Mouse (Mus musculus) activated CD4-positive, CD25-positive, alpha-beta regulatory T cell, adult 4 months (primary cell): ENCODE measurements around the gene Lrguk. TPM values are rescaled to one million over a fixed set of nuclear protein-coding genes. Genes with fewer than 3 reads are reported as not detected.

ENCODE experiments used
- ATAC-seq: one replicate; pipeline ENCODE4 v1.8.0; 2017
- polyA plus RNA-seq, 2 experiments: library from polyadenylated mRNA; unstranded; fragments of 100-300 nt; shearing (Covaris generic); gene quantifications; one replicate each; pipeline ENCODE4 v1.2.1; 2017

The Lrguk gene
- polyA plus RNA-seq, 2 experiments from 2014 or later = not detected

DNA sequence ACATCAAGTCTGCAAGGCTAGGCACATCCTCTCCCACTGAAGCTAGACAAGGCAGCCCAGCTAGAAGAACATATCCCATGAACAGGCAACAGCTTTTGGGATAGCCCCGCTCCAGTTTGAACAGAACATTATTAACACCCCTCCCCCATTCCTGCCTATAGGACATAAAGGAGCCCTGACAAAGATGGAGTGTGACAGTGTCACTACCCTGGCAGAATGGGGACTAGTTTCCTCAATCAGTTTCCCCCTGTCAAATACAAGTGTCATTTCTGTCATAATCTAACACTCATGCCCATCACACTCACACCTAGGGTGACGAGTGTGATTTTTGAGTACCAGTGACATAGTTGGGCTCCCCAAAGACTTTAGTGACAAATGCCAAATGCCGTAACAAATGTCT, 118.8 kb downstream of the Lrguk start:
- ATAC-seq = no peak

DNA sequence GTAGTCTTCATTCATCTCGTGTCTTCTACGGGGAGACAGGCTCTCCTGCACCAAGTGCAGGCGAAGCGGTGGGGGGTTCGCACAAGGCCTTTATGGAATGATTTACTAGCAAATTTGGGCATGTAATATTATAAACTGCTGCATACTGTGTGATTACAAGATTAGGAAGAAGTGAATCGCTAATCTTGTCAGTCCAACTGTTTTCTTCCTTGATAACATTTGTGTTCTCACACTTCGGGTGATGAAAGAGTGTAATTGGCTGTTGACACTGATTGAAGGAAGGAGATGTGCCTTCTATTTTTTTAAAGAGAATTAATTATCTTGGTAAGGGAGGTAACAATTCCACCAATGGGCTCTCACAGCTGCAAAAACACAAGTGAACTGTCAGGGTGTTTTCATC, 119.4 kb downstream of the Lrguk start:
- no peak for ATAC-seq

DNA sequence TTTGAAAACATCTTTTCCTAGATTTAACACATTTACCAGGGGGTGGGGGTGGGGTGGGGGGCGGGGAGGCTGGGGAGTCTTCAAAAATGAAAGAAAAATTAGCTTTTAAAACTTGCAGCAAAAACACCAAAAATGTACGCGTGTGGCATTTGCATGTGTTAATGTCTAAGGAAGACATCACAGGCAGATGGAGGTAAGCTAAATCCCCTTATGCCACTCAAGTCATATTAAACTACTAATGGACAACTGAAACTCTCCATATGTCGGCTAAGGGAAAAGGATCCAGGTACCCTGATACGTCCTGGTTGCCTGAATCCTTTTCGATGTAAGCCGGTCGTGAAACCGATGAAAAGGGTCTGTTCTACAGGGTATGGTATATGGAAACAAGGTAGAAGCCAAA, 119.8 kb downstream of the Lrguk start:
- no peak for ATAC-seq

DNA sequence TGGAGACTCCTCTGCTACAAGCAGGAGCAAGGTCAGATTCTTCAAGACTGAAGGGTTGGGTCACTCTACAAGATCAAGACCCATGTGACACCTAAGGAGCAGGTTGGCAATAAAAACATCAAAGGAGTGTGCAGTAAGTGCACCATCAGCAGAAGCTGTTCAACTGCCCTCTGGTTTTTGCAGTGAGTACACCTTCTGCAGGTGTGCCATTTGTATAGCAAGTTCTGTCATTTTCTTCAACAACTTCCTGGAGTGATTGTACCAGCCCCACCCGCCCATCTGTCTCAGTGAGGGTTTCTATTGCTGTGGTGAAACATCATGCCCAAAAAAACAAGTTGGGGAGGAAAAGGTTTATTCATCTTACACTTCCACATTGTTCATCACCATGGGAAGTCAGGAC, 120.6 kb downstream of the Lrguk start:
- no peak for ATAC-seq

DNA sequence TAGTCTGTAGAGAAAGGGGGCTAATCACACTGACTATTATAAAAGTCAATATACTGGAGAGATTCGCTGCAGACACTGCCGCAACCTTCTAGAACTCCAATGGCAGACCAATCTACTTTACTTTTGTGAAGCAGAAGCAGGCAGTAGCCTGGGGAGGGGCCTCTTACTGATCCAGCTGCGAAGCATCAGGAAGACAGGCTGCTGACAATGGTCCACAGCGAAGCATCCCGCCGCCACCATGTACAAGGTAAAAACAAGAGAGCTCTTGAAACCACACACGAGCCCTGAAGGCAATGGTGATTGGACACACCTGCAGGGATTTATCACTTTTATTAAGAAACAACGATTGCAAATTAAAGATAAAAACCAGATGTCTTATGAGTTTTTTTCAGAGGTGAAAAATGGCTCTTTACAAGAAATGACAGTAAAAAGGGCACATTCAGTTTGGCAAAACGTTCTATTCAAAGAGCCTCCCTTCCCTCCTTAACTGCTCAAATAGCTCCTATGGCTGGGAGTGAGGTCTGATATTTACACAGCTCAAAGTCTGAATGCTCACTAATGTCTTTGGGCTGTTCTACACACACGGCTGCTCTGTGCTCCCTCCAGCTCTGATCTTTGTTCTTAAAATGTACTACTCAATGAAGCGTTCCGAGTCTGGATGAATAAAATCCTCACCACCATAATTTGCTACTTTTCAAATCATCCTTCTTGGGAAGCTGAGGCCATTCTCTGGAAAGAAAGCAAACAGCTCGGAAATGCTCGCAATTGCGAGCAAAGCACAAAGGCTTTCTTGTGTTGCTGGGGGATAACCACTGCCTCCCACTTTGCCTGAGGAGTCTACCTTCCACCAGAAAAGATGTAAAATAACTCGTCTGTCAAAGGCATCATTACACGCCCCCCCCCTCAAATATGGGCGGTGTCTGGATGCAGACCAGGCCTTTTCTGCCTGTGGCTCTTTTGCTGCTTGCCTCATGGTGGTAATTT, 124.1 kb downstream of the Lrguk start:
- no peak for ATAC-seq

DNA sequence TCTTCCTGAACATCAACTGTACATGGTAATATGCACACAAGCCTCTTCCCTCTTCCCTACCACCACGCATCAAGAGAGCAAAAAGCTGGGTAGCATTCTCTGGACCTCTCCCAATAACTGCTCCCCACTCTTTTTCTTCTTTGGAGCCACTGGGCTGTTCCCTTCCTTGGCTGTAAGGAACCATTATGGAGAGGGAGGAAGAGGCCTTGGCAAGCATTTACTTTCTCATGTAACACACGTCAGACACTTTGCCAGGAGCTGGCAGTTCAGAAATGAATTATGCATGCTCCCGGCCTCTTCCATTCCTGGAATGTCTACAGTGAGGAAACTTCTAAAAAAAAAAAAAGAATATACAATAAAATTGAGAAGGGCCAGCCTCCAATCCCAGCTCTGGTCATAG, 125.0 kb downstream of the Lrguk start:
- no peak for ATAC-seq

DNA sequence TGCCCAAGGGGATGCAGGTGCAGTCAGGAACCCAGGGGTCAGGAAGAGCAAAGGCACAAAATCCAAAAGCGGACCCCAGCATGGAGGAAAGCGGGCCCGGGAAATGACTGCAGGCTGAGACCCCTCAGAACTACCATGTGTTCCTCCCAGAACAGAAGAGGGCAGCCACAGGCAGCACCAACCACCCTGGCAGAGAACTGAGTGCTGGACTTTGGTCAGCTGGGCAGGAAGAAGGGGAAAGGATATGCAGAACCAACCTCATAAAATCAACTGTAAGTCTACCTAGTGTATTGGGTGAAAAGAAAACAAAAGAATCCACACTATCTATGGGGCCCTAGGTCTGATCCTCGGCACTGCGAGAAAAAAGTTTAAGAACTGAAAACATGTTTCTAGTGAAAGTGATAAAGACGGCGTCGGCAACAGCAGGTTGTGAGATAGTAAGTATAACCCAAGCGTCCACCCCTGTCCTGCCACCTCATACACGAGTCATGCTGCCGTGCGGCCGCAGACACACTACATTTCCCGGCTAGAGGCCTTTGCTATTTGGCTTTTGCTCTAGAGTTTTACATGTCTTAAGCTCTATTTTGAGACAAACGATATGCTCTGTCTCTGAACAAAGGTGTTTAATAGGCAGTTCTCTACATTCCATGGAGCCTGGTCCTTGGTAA, 126.0 kb downstream of the Lrguk start:
- ATAC-seq = no peak

DNA sequence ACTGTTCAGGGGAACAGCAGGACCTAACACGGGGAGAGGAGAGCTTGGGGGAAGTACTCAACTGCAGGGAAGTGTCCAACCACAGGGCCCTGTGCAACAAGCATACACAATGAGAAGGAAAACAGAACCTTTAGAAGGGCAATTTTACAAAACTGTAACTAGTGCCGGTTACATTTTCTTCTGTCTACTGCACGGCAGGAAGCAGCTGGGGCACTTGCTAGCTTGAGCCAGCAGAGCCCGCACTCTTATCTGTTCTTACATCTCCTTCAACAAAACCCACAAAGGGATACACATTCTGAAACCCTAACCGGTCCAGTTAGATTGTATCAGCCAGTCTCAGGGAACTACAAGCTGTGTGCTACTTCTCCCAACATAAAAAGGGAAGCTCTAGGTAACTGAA, 126.8 kb downstream of the Lrguk start:
- peak; percentile 69 for ATAC-seq

DNA sequence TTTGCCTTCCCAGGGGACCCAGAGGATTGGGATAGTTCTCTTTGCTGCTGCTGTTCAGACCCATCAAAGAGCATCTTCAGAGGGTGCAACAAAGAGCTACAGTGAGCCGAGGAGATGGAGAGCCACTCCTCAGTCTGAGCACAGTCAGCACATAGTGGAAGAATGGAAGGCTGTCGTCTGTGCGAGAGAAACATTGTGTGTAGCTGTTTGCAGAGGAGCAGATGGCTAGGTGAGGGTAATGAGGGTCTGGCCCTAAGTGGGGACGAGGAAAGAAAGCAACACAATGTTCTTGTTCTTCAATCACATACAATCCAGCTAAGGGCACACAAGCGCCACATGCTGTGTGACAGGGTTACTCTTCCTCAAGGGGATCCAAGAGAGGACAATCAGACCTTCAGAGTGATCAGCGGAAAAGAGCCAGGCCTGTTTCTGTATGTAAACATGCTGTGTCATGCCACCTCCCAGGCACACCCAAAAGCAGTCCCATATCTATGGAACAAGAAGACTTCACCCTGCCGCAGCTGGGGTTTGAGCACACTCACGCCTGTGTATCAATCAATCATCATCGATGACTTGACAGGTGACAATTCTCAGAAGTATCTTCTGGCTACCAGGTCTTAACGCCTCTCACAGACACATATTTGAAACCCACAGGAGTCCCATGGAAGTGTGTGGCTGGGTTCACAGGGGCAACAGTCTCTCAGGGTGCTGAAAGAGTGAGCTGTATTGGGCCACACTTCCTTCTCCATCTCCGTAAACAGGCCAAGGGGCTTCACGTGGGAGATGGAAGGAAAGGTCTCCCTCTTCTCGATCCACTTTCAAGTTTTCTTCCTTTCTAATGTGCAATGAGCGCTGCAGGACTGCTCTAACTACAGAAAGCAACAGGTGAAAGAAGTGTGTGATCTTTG, 127.8 kb downstream of the Lrguk start:
- no peak for ATAC-seq

DNA sequence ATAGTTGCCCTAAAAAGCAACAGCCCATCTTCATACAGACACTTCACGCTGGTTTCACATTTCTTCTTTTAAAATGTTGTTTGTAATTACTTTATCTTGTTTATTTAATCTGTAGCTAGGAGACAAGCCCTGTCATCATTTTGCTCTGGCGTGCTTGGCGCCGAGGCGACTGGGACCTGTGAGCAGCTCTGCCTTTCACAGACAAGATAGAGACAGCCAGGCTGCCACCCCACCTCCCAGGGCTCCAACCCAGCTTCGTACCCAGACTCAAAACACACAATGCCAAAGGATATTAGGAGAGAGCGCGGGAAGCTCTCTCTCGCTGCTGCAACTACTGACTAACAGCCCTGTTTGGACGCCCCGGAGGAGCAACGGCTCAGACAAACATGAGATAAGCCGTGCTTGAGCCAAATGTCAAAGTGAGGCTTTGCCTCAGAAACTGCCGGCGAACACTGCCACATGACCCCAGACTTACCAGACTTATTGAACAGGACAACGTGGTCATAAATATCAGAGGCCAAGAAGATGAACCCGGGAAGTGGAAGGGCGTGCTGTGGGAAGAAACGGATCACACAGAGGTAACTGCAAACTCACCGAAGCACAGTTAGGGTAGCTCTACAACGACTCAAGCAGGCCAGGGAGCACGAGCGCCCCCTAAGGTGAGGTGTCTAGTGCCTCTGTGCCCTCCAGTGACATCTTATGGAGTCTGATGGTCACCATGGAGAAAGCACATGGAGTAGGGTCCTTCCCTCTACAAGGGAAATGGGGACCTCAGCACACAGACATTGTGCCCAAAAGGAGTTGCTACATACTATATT, 131.0 kb downstream of the Lrguk start:
- no peak for ATAC-seq

DNA sequence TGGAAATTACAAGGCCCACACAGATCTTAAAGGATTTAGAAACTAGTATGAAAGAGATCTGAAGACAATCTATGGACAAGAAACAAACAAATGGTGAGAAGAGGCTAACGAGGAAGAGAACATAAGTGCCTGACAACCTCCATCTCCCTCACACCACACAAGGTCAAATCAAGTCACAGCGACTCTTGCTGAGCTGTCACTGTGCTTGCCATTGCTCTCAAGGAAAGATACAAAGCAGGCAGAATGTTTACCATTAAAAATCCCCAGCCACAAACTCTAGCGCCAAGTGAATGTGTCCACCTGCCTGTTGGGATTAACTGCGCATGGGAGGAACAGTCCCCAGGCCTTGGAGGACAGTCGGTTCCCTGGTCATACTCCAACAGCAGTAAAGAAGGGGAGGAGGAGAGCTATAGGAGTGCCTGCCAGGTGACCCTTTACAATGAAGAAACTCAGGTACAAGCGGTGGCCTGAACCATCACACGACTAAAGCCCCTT, 131.6 kb downstream of the Lrguk start:
- no peak for ATAC-seq

DNA sequence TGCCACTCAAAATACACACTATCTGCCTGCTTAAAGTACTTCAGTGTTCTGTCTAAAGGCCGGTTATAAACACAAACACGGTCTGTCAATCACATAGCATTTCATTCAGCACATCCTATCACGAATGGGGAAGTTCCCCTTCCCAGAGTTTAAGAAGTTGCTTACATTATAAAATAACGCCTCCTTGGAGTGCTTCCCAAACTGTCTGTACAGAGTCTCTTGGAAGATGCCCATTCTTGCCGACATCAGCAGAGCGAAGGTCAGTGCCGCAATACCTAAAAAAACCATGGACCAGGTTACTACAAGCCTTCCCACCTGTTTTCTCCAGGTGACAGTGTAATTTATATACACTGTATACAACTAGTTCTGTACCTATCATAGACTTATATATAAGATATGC, 132.3 kb downstream of the Lrguk start:
- no peak for ATAC-seq

DNA sequence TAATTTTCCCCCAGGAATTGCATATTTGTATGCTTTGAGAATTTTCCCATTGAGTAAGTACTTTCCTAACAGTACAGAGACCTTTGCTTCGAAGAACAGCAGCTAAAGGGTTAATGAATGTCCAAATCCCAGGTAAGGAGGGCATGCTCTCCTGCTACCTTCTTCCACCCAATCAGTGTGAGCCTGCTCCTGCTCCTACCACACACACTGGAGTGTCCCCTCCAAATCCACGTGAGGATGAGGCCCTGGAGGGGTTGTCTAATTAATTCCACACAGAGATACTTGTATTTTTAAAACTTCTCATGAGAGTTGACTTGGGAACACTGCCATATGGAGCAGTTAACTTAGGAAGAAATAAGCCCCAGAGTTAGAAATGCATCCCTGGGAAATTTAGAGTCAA, 133.4 kb downstream of the Lrguk start:
- ATAC-seq = no peak

DNA sequence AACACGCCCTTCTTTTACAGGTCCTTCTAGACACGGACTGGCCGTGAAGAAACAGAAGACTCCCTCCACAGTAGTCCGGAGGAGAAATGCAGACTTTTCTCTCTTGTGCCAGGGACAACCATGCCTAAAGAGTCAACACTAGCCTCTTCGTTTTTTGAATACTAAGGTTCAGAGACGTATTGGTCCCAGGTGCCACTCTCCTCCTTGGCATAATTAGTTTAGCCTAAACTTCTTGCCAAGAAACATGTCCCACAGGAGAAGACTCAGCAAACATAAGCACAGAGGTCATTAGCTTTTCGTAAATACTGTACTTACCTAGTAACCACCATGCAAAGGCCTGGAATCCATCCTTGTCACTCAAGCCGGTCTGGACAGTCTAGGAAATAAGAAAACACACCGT, 133.8 kb downstream of the Lrguk start:
- ATAC-seq = no peak

DNA sequence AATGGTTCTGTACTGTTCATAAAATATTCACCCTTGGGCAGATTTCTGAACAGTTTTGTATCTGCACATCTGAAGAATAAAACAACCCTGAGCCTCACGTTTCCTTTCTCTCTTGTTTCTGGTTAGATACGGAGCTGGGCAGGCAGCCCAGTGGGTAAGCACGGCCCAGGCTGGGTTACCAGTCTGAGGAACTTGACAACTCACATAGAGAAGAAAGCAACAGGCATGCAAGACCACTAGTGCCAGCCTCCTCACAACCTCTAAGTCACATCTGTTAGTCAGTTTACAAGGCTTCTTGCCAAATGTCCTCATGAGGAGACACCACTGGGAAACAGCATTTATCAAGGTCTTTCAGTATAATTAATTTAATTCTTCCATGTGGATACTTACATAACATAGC, 139.6 kb downstream of the Lrguk start:
- ATAC-seq = no peak

DNA sequence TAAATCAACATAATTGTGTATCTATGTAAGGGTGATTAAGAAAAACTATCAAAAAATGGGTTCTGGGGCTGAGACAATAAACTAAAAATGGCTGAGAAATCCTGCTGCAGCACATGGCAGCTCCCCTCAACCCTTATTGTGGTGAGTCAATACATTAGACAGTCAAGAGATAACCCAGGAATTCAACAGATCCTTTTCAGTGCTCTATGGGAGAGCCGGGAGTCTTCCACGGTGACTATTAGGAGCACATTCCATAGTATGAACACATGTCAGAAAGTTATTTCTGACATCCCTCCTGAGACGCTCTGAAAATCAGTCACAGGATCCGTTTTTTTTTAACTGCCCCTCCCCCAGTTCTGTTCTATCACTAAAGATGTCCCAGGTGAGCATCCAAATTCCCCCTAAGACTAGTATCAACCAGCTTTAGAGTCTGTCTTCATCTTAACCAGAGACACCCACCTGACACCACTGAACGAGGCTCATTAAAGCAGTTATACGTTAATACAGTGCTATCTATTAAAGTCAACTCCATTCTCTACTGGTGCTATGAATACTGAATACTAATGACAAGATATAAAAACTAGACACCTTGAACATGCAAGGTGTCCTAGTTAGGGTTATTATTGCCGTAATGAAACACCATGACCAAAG, 141.7 kb downstream of the Lrguk start:
- ATAC-seq = no peak

DNA sequence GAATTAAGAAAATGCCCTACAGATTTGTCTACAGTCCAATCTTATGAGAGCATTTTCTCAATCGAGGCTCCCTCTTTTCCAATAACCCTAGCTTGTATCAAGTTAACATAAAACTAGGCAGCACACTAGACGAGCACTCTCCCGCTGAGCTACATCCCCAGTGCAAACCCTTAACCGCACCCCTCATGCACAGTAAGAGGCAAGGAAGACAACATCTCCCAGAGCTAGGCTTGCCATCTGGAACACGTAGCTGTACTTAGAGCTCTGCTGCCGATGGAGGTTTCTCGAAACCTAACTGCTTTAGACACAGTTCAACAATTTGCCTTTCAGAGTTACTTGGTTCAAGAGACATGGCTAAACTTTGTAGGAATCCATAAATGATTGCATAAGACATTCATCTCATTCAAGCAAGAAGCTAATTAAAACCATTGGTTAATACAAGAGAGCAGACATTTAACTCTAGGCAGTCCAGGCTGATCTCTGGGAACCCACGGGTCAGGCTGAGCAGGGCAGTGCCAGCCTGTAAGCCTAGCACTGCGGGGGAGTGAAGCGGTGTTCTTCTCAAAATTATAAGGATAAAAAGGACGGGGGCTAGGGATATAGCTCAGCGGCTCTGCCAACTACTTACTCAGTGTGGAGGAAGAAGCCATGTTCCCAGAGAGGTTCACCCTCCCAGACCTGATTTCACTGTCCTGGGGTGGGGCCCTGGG, 142.7 kb downstream of the Lrguk start:
- no peak for ATAC-seq

DNA sequence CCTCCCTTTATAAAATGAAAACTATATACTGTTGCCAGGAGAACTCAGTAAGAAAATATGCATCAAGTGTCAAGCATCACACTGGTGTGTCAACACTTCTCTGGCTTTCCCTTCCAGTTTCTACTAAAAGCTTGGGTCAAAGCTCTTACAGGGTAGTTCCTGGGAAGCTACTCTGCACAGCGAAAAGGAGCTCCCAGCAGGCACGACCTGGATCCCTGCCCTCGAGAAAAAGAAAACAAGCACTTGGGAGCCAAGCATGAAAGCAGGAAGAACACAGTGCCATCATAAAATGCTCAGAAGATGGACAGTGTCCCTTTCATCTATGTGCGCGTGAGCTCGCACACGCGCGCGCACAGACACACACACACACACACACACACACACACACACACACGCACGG, 144.0 kb downstream of the Lrguk start:
- no peak for ATAC-seq

DNA sequence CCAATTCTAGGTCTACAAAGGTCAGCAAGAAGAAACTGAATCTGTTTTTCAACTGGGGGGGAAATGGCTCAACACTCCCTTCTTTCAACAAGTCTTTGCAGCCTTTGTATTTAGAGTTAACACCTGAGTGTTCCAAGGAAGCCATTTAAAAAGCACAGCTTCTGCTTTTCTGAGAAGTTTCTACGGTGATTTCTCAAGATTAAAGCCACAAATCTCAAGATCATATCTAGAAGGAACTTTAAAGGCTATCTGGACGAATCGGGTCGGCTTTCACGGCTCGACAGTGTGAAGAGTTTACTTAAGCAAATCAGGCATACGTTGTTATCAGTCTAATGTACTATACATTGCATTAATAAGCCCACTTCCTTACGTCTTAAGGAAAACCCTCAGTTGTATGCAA, 145.5 kb downstream of the Lrguk start:
- no peak for ATAC-seq

DNA sequence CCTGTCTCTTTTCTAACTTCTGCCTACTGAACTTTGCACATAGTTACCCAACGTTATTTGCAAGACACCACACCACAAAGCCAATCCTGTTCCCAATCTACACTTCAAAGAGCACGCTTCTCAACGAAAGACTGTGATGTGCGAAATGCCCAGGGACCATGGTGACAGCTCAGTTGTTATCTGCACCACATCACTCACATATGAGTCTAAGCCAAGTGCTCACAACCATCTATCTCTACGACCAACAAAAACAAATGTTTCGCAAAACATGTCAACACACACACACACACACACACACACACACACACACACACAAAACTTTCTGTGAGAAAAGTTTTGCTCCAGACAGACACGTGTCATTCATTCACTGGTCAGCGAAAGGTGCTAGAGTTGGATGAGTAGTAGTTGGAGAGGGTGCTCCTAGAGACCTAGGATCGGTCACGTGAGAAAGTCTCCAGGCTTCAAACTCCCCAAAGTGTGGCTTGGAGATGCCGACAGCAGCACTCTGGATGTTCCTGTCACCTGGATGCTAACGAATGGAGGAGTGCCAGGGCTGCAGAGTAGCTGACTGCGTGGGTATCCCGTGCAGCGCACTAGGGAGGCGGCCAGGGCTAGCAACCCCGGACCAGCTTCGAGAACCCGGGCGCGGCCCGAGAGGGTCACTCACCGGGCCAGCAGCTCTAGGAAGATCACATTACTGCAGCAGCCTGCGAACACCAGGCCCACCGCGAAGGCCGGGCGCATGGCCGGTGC, 147.0 kb downstream of the Lrguk start:
- no peak for ATAC-seq
